Mouse (Mus musculus) MEL (cell line): ENCODE measurements around the gene Sugp1.

Source experiments
- BHLHE40 ChIP-seq: IDR thresholded peaks from 2 replicates; pipeline ENCODE4 v1.6.1; 2012; ENCODE audit warnings: low read depth, mild to moderate bottlenecking, inconsistent platforms, low read length, improper control_type of control experiment, borderline replicate concordance
- CTCF ChIP-seq, 3 experiments: IDR thresholded peaks in 2 of 3; conservative IDR thresholded peaks in 1 of 3; 2 replicates each; pipeline ENCODE4 v1.5.1; 2011 to 2012; ENCODE audit warnings: low read length in 3 of 3, low read depth in 2 of 3, mild to moderate bottlenecking in 2 of 3, improper control_type of control experiment in 1 of 3, inconsistent platforms in 1 of 3, mixed read lengths in 1 of 3, moderate library complexity in 1 of 3; ENCODE audit not compliant: control insufficient read depth in 1 of 3, insufficient read depth in 1 of 3, poor library complexity in 1 of 3, severe bottlenecking in 1 of 3
- GABPA ChIP-seq: IDR thresholded peaks from 2 replicates; pipeline ENCODE4 v1.6.1; 2012; ENCODE audit warnings: low read depth, mild to moderate bottlenecking, inconsistent platforms, low read length, improper control_type of control experiment, moderate library complexity
- POLR2A ChIP-seq, 2 experiments: IDR thresholded peaks; 2 replicates each; pipeline ENCODE4 v1.6.1; 2011 to 2012; ENCODE audit warnings: low read length in 2 of 2, mild to moderate bottlenecking in 2 of 2, control low read depth in 1 of 2, improper control_type of control experiment in 1 of 2, low read depth in 1 of 2, moderate library complexity in 1 of 2; ENCODE audit not compliant: control insufficient read depth in 1 of 2, insufficient read depth in 1 of 2, poor library complexity in 1 of 2
- POLR2AphosphoS2 ChIP-seq: IDR thresholded peaks from 2 replicates; pipeline ENCODE4 v1.6.1; 2011; ENCODE audit warnings: low read length, improper control_type of control experiment
- RAD21 ChIP-seq: IDR thresholded peaks from 2 replicates; pipeline ENCODE4 v1.6.1; 2011; ENCODE audit warnings: mild to moderate bottlenecking, low read depth, low read length, improper control_type of control experiment
- TAL1 ChIP-seq: IDR thresholded peaks from 2 replicates; pipeline ENCODE4 v1.6.1; 2012; ENCODE audit warnings: mild to moderate bottlenecking, inconsistent platforms, low read length, moderate library complexity, mixed read lengths
- UBTF ChIP-seq: IDR thresholded peaks from 2 replicates; pipeline ENCODE4 v1.6.1; 2012; ENCODE audit warnings: low read depth, mild to moderate bottlenecking, inconsistent platforms, low read length, improper control_type of control experiment, moderate library complexity, borderline replicate concordance; ENCODE audit not compliant: insufficient read depth
- USF2 ChIP-seq, 2 experiments: IDR thresholded peaks; 2 replicates each; pipeline ENCODE4 v1.6.1; 2011 to 2012; ENCODE audit warnings: improper control_type of control experiment in 2 of 2, low read length in 2 of 2, borderline replicate concordance in 1 of 2, inconsistent platforms in 1 of 2, low read depth in 1 of 2, mild to moderate bottlenecking in 1 of 2; ENCODE audit not compliant: insufficient read depth in 1 of 2

DNA sequence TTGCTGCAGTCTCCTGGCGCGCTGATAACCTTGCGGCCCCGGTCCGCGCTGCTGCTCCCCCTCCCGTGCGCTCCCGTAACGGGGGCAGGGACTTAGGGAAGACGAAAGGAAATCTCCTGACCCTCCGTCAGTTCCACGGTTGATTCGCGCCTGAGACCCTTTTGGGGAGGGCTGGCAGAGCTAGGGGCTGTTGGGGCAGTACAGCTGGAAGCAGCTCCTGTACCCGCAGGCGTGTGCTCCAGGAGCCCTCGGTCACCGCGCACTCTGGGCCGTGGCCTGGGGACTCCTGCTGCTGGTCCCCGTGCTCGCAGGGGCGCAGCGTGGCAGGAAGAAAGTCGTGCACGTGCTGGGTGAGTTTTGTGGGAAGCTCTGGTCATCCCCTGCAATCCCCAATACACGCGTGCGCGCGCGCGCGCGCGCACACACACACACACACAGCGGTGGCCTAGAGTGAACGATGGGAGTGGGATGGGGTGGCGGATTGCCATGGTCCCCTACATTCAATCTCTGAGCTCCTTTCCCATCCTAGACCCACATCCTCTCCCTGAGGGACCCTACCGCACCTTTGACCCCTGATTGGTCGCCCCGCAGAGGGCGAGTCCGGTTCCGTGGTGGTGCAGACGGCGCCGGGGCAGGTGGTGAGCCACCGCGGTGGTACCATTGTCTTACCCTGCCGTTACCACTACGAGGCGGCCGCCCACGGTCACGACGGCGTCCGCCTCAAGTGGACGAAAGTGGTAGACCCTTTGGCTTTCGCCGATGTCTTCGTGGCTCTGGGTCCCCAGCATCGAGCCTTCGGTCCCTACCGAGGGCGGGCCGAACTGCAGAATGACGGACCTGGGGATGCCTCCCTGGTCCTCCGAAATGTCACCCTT lies 41.8 kb downstream of the Sugp1 start:
- TF ChIP-seq USF2 (IDR thresholded peaks at IDR 0.05; ENCODE audit: borderline replicate concordance in 1 of 2, insufficient read depth in 1 of 2, low read depth in 1 of 2, low read length in 2 of 2) (no peak), BHLHE40 (no peak), GABPA (no peak), CTCF (IDR thresholded peaks at IDR 0.05 in 2 of 3, conservative IDR thresholded peaks at IDR 0.05 in 1 of 3; ENCODE audit: control insufficient read depth in 1 of 3, insufficient read depth in 1 of 3, low read depth in 2 of 3, low read length in 3 of 3, poor library complexity in 1 of 3, severe bottlenecking in 1 of 3) (no peak), TAL1 (no peak), POLR2A (IDR thresholded peaks at IDR 0.05; ENCODE audit: control insufficient read depth in 1 of 2, insufficient read depth in 1 of 2, low read depth in 1 of 2, low read length in 2 of 2, poor library complexity in 1 of 2) (no peak), RAD21 (no peak), UBTF (no peak), POLR2AphosphoS2 (no peak)
